Mouse (Mus musculus) heart, adult 11 months (tissue): Measurements from ENCODE around the gene Ttc12.

Experiments
- DNase-seq: peaks from one replicate; pipeline ENCODE4 v3.0.0; 2022

Gene Ttc12

GRCm38 (mm10) chr9:49485892-49486311, at the start of gene Ttc12:
Gene Ttc12, minus strand, starts transcription at chr9:49486225.
- peak; percentile 99 for DNase-seq

GRCm38 (mm10) chr9:49534958-49535357, 48.9 kb upstream of the Ttc12 start:
- no peak for DNase-seq

GRCm38 (mm10) chr9:49533912-49534491, 48.0 kb upstream of the Ttc12 start:
- no peak for DNase-seq

- DNase-seq: no peak
Measured at GRCm38 (mm10) chr9:49533455-49533854, 47.4 kb upstream of the Ttc12 start.

GRCm38 (mm10) chr9:49531833-49532232, 45.8 kb upstream of the Ttc12 start:
- no peak for DNase-seq

GRCm38 (mm10) chr9:49531257-49531656, 45.2 kb upstream of the Ttc12 start:
- DNase-seq: no peak

GRCm38 (mm10) chr9:49530739-49531138, 44.7 kb upstream of the Ttc12 start:
- DNase-seq: no peak

- DNase-seq: no peak
Measured at GRCm38 (mm10) chr9:49529366-49529959, 43.4 kb upstream of the Ttc12 start.

- no peak for DNase-seq
Measured at GRCm38 (mm10) chr9:49528943-49529342, 42.9 kb upstream of the Ttc12 start.

- DNase-seq: no peak
Measured at GRCm38 (mm10) chr9:49528026-49528425, 42.0 kb upstream of the Ttc12 start.

GRCm38 (mm10) chr9:49527340-49527739, 41.3 kb upstream of the Ttc12 start:
- DNase-seq: no peak

- DNase-seq: no peak
Measured at GRCm38 (mm10) chr9:49524721-49525120, 38.7 kb upstream of the Ttc12 start.

GRCm38 (mm10) chr9:49523881-49524280, 37.9 kb upstream of the Ttc12 start:
- no peak for DNase-seq

GRCm38 (mm10) chr9:49514306-49514705, 28.3 kb upstream of the Ttc12 start:
- DNase-seq: no peak

GRCm38 (mm10) chr9:49510666-49511065, 24.6 kb upstream of the Ttc12 start:
- peak; percentile 73 for DNase-seq

GRCm38 (mm10) chr9:49509628-49510027, 23.6 kb upstream of the Ttc12 start:
- DNase-seq: peak; percentile 85

- no peak for DNase-seq
Measured at GRCm38 (mm10) chr9:49509094-49509493, 23.1 kb upstream of the Ttc12 start.

- DNase-seq: peak; percentile 84
Measured at GRCm38 (mm10) chr9:49507829-49508585, 22.0 kb upstream of the Ttc12 start.

- DNase-seq: peak; percentile 4
Measured at GRCm38 (mm10) chr9:49504658-49505057, 18.6 kb upstream of the Ttc12 start.

- peak; percentile 82 for DNase-seq
Measured at GRCm38 (mm10) chr9:49502245-49502644, 16.2 kb upstream of the Ttc12 start.

GRCm38 (mm10) chr9:49499878-49500277, 13.9 kb upstream of the Ttc12 start:
- DNase-seq: peak; percentile 17

GRCm38 (mm10) chr9:49493979-49494649, 8.1 kb upstream of the Ttc12 start:
- peak; percentile 97 for DNase-seq

- DNase-seq: peak; percentile 4
Measured at GRCm38 (mm10) chr9:49490609-49491008, 4.6 kb upstream of the Ttc12 start.
